Mouse (Mus musculus): ENCODE data around the gene Traf5. TPM values are rescaled to one million over a fixed set of nuclear protein-coding genes. Genes with fewer than 3 reads are reported as not detected.

The Traf5 gene
- polyA plus RNA-seq, 1 experiment = 10.1 TPM

DNA sequence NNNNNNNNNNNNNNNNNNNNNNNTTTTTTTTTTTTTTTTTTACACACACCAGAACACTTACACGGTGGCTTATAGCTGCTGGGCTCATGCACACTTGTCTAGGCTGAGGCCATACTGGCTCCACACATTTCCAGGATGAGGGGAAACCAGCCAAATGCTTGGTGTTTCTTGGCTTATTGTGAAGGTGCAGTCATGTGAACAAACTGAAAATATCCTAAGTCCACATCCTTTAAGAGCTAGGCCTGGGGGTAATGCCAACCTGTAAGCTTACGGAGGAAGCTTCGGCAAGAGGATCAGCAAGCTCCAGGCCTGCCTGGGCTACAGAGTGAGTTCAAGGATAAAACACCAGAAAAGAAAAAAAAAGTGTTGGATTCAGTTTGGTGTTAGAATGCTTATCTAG is 135.0 kb downstream of the Traf5 start:
- TF ChIP-seq POLR2A (IDR thresholded peaks at IDR 0.05; ENCODE audit: control insufficient read depth, extremely low read depth, insufficient read depth, low read length, poor library complexity) = no peak
- no peak for TF ChIP-seq CTCF (IDR thresholded peaks at IDR 0.05; ENCODE audit: borderline replicate concordance, control insufficient read depth, extremely low read depth, insufficient read depth, low read length, poor library complexity)
- Histone ChIP-seq H3K4me3 (ENCODE audit: control insufficient read depth, insufficient read depth, low read length) (no peak overlapping the region), H3K27me3 (ENCODE audit: control insufficient read depth, insufficient read depth, low read length) (no peaks in the 10 kb centered on the region), H3K27ac (ENCODE audit: control insufficient read depth, insufficient read depth, low read length) (no peak overlapping the region), H3K4me1 (replicated peaks; ENCODE audit: control insufficient read depth, insufficient read depth, low read length) (peaks cover 21% of the 10 kb centered on the region), H3K36me3 (ENCODE audit: control insufficient read depth, insufficient read depth, low read length) (no peaks in the 10 kb centered on the region)
- DNase-seq = no peak
- WGBS = 78% methylated on average over 3 of the region's 3 CpGs

GRCm38 (mm10) chr1:191956871-191957270 is 135.5 kb downstream of the Traf5 start:
- no peak overlapping the region for H3K4me3 ChIP-seq (ENCODE audit: control insufficient read depth, insufficient read depth, low read length)
- 67% methylated on average over 2 of the region's 2 CpGs for WGBS
- H3K4me1 ChIP-seq (replicated peaks; ENCODE audit: control insufficient read depth, insufficient read depth, low read length) = peaks cover 21% of the 10 kb centered on the region
- H3K27ac ChIP-seq (ENCODE audit: control insufficient read depth, insufficient read depth, low read length) = no peak overlapping the region
- H3K36me3 ChIP-seq (ENCODE audit: control insufficient read depth, insufficient read depth, low read length) = no peaks in the 10 kb centered on the region
- H3K27me3 ChIP-seq (ENCODE audit: control insufficient read depth, insufficient read depth, low read length) = no peaks in the 10 kb centered on the region
- TF ChIP-seq CTCF (IDR thresholded peaks at IDR 0.05; ENCODE audit: borderline replicate concordance, control insufficient read depth, extremely low read depth, insufficient read depth, low read length, poor library complexity) (no peak), POLR2A (IDR thresholded peaks at IDR 0.05; ENCODE audit: control insufficient read depth, extremely low read depth, insufficient read depth, low read length, poor library complexity) (no peak)
- DNase-seq = no peak

DNA sequence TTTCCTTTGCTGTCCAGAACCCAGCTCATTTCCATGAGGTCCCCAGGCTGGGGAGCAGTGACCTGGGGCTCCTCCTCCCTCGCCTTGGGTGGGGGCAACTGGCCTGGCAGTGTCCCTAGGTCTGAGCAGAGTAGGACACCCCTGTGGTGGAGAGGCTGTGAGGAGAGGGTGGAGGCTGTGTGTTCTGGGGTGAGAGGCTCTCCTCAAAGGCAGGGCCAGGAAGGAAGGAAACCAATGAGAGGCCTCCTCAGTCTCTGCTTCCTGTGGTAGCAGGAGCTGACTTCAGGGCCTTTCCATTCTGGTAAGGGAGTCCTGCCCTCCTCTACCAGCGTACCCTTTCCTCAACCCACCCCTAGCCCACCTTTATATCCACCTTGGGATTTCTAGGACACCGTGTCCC is 136.1 kb downstream of the Traf5 start:
- Histone ChIP-seq H3K36me3 (ENCODE audit: control insufficient read depth, insufficient read depth, low read length) (no peaks in the 10 kb centered on the region), H3K4me1 (replicated peaks; ENCODE audit: control insufficient read depth, insufficient read depth, low read length) (peaks cover 21% of the 10 kb centered on the region), H3K4me3 (ENCODE audit: control insufficient read depth, insufficient read depth, low read length) (no peak overlapping the region), H3K27me3 (ENCODE audit: control insufficient read depth, insufficient read depth, low read length) (no peaks in the 10 kb centered on the region), H3K27ac (ENCODE audit: control insufficient read depth, insufficient read depth, low read length) (no peak overlapping the region)
- no peak for DNase-seq
- 19% methylated on average over 3 of the region's 3 CpGs for WGBS
- no peak for TF ChIP-seq CTCF (IDR thresholded peaks at IDR 0.05; ENCODE audit: borderline replicate concordance, control insufficient read depth, extremely low read depth, insufficient read depth, low read length, poor library complexity)
- 0 out of 2 replicates have a peak, but pooled peaks have one; percentile 12 for TF ChIP-seq POLR2A (IDR thresholded peaks at IDR 0.05; ENCODE audit: control insufficient read depth, extremely low read depth, insufficient read depth, low read length, poor library complexity)

- Histone ChIP-seq H3K36me3 (ENCODE audit: control insufficient read depth, insufficient read depth, low read length) (no peaks in the 10 kb centered on the region), H3K4me1 (replicated peaks; ENCODE audit: control insufficient read depth, insufficient read depth, low read length) (peaks cover 21% of the 10 kb centered on the region), H3K4me3 (ENCODE audit: control insufficient read depth, insufficient read depth, low read length) (no peak overlapping the region), H3K27ac (ENCODE audit: control insufficient read depth, insufficient read depth, low read length) (peak overlapping the region; percentile 29; the same call in 1 of the 2 replicates), H3K27me3 (ENCODE audit: control insufficient read depth, insufficient read depth, low read length) (no peaks in the 10 kb centered on the region)
- WGBS = 16% methylated on average over 3 of the region's 3 CpGs
- TF ChIP-seq POLR2A (IDR thresholded peaks at IDR 0.05; ENCODE audit: control insufficient read depth, extremely low read depth, insufficient read depth, low read length, poor library complexity) = no peak
- TF ChIP-seq CTCF (IDR thresholded peaks at IDR 0.05; ENCODE audit: borderline replicate concordance, control insufficient read depth, extremely low read depth, insufficient read depth, low read length, poor library complexity) = no peak
- peak; percentile 19 for DNase-seq
These were observed 137.3 kb downstream of the Traf5 start for GRCm38 (mm10) chr1:191955101-191955500.

DNA sequence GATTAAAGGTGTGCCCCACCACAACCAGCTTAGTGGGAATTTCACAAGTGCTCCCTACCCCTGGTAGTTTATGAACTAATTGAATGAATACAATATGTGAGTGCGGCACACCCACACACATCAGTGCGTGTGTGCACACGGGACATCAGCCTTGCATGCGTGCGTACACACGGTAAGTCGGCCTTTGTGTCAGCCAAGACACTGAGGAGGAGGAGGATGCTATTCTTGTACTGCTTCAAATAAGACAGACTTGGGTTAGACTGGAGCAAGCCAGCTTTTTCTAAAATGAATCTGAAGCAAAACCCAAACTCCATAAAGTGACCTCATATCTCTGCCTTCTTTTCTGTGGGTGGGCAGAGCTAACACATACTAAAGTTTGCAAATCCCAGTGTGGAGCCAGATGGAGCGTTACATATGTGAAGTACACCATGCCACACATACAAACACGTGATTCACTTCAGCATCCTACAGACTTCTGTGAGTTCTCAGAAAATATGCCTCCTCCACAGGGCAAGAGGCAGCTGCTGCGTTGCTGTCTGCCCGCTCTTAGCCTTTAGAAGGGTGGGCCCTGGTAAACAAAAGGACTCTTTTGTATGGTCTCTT is 139.5 kb downstream of the Traf5 start:
- Histone ChIP-seq H3K27me3 (ENCODE audit: control insufficient read depth, insufficient read depth, low read length) (no peaks in the 10 kb centered on the region), H3K4me3 (ENCODE audit: control insufficient read depth, insufficient read depth, low read length) (no peak overlapping the region), H3K4me1 (replicated peaks; ENCODE audit: control insufficient read depth, insufficient read depth, low read length) (peaks cover 21% of the 10 kb centered on the region), H3K27ac (ENCODE audit: control insufficient read depth, insufficient read depth, low read length) (no peak overlapping the region), H3K36me3 (ENCODE audit: control insufficient read depth, insufficient read depth, low read length) (no peaks in the 10 kb centered on the region)
- WGBS = 96% methylated on average over 11 of the region's 11 CpGs
- no peak for DNase-seq
- TF ChIP-seq POLR2A (IDR thresholded peaks at IDR 0.05; ENCODE audit: control insufficient read depth, extremely low read depth, insufficient read depth, low read length, poor library complexity) (no peak), CTCF (IDR thresholded peaks at IDR 0.05; ENCODE audit: borderline replicate concordance, control insufficient read depth, extremely low read depth, insufficient read depth, low read length, poor library complexity) (no peak)

DNA sequence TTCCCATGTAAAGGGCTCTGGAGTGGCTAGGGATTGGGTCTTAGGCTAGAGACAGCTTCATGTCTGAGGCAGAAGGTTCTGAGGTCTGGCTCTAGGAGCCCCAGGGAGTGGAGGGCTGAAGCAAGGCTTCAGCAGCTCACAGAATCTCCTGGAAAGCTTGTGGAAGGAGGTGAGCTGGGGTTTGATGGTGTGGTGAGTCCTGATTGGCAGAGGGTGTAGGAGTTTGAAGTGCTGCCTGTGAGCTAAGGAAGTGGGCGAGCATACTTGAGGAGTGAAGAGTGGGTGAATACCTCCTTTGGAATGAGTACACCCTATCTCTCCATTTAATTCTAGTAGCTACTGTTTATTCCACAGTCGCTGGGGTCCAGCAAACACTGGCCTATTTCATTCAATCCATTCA is 141.7 kb downstream of the Traf5 start:
- Histone ChIP-seq H3K4me1 (replicated peaks; ENCODE audit: control insufficient read depth, insufficient read depth, low read length) (peaks cover 8% of the 10 kb centered on the region), H3K27ac (ENCODE audit: control insufficient read depth, insufficient read depth, low read length) (no peak overlapping the region), H3K27me3 (ENCODE audit: control insufficient read depth, insufficient read depth, low read length) (no peaks in the 10 kb centered on the region), H3K4me3 (ENCODE audit: control insufficient read depth, insufficient read depth, low read length) (no peak overlapping the region), H3K36me3 (ENCODE audit: control insufficient read depth, insufficient read depth, low read length) (no peaks in the 10 kb centered on the region)
- no peak for DNase-seq
- 70% methylated on average over 2 of the region's 2 CpGs for WGBS
- TF ChIP-seq CTCF (IDR thresholded peaks at IDR 0.05; ENCODE audit: borderline replicate concordance, control insufficient read depth, extremely low read depth, insufficient read depth, low read length, poor library complexity) (no peak), POLR2A (IDR thresholded peaks at IDR 0.05; ENCODE audit: control insufficient read depth, extremely low read depth, insufficient read depth, low read length, poor library complexity) (no peak)

DNA sequence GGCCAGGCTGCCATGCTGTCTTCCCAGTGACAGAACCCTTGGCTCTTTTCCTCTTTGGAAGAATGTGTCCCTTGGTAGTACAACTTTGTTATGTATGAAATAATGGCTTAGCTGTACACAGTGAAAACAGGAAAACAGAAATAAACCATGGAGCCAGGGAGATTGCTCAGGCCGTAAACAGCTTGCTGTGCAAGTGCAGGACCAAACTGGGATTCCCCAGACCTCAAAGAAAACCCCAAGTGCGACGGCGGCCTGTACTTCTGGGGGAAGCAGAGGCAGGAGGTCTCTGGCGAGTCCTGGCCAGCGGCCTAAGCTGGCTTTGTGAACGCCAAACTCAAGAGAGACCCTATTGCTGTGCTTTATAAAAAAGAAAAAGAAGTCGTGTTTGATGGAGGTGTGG is 143.8 kb downstream of the Traf5 start:
- 64% methylated on average over 8 of the region's 8 CpGs for WGBS
- Histone ChIP-seq H3K4me1 (replicated peaks; ENCODE audit: control insufficient read depth, insufficient read depth, low read length) (peaks cover 3% of the 10 kb centered on the region), H3K27me3 (ENCODE audit: control insufficient read depth, insufficient read depth, low read length) (no peaks in the 10 kb centered on the region), H3K4me3 (ENCODE audit: control insufficient read depth, insufficient read depth, low read length) (no peak overlapping the region), H3K27ac (ENCODE audit: control insufficient read depth, insufficient read depth, low read length) (no peak overlapping the region), H3K36me3 (ENCODE audit: control insufficient read depth, insufficient read depth, low read length) (no peaks in the 10 kb centered on the region)
- DNase-seq = no peak
- TF ChIP-seq POLR2A (IDR thresholded peaks at IDR 0.05; ENCODE audit: control insufficient read depth, extremely low read depth, insufficient read depth, low read length, poor library complexity) (no peak), CTCF (IDR thresholded peaks at IDR 0.05; ENCODE audit: borderline replicate concordance, control insufficient read depth, extremely low read depth, insufficient read depth, low read length, poor library complexity) (no peak)
